Mouse (Mus musculus): ENCODE measurements at regions not wholly inside any gene's neighbourhood (a gene's known extent, or its start where the extent isn't known, plus 50 kb on each side); places are given as distances from the start of the nearest gene placed in this dataset.
A peak's percentile ranks its signal among the peaks of the same experiment; 100 is the strongest.

- no peak overlapping the region for H3K27ac ChIP-seq (ENCODE audit: low read depth)
- H3K4me3 ChIP-seq (ENCODE audit: low read depth, low read length) = no peak overlapping the region
- no peaks in the 10 kb centered on the region for H3K36me3 ChIP-seq (replicated peaks; ENCODE audit: control insufficient read depth, insufficient read depth, low read length)
- no peaks in the 10 kb centered on the region for H3K27me3 ChIP-seq (ENCODE audit: control insufficient read depth, insufficient read depth, low read length)
- peak; percentile 49 for DNase-seq (ENCODE audit: low spot score)
- no peak for TF ChIP-seq EP300 (IDR thresholded peaks at IDR 0.05; ENCODE audit: low read depth)
- TF ChIP-seq CTCF (IDR thresholded peaks at IDR 0.05; ENCODE audit: low read depth) = no peak
- H3K4me1 ChIP-seq (ENCODE audit: control insufficient read depth, insufficient read depth) = no peaks in the 10 kb centered on the region
- H3K9ac ChIP-seq (replicated peaks; ENCODE audit: low read depth, low read length) = no peak overlapping the region
- 21% methylated on average over 6 of the region's 6 CpGs for WGBS
- H3K4me2 ChIP-seq (ENCODE audit: low read depth, low read length) = no peak overlapping the region
- peak; percentile 58; the same call in 1 of the 2 replicates for ATAC-seq (ENCODE audit: insufficient read depth, low read depth)
- no peaks in the 10 kb centered on the region for H3K9me3 ChIP-seq (replicated peaks; ENCODE audit: control insufficient read depth, low read length)
These were observed 865.0 kb downstream of the Zfp704 start for GRCm38 (mm10) chr3:8744857-8745256.

GRCm38 (mm10) chr3:8743650-8744049, 866.2 kb downstream of the Zfp704 start:
- Histone ChIP-seq H3K4me1 (ENCODE audit: control insufficient read depth, insufficient read depth) (no peaks in the 10 kb centered on the region), H3K9ac (replicated peaks; ENCODE audit: low read depth, low read length) (no peak overlapping the region), H3K27me3 (ENCODE audit: control insufficient read depth, insufficient read depth, low read length) (no peaks in the 10 kb centered on the region), H3K4me3 (ENCODE audit: low read depth, low read length) (no peak overlapping the region), H3K36me3 (replicated peaks; ENCODE audit: control insufficient read depth, insufficient read depth, low read length) (no peaks in the 10 kb centered on the region), H3K27ac (ENCODE audit: low read depth) (no peak overlapping the region), H3K4me2 (ENCODE audit: low read depth, low read length) (no peak overlapping the region), H3K9me3 (replicated peaks; ENCODE audit: control insufficient read depth, low read length) (no peaks in the 10 kb centered on the region)
- ATAC-seq (ENCODE audit: insufficient read depth, low read depth) (no peak), DNase-seq (ENCODE audit: low spot score) (no peak)
- TF ChIP-seq EP300 (IDR thresholded peaks at IDR 0.05; ENCODE audit: low read depth) (no peak), CTCF (IDR thresholded peaks at IDR 0.05; ENCODE audit: low read depth) (no peak)
- WGBS = 67% methylated on average over 7 of the region's 7 CpGs

- no peak overlapping the region for H3K4me3 ChIP-seq (ENCODE audit: low read depth, low read length)
- TF ChIP-seq EP300 (IDR thresholded peaks at IDR 0.05; ENCODE audit: low read depth) (no peak), CTCF (IDR thresholded peaks at IDR 0.05; ENCODE audit: low read depth) (no peak)
- H3K27me3 ChIP-seq (ENCODE audit: control insufficient read depth, insufficient read depth, low read length) = no peaks in the 10 kb centered on the region
- WGBS = 81% methylated on average over 8 of the region's 8 CpGs
- H3K36me3 ChIP-seq (replicated peaks; ENCODE audit: control insufficient read depth, insufficient read depth, low read length) = no peaks in the 10 kb centered on the region
- H3K27ac ChIP-seq (ENCODE audit: low read depth) = no peak overlapping the region
- no peak overlapping the region for H3K4me2 ChIP-seq (ENCODE audit: low read depth, low read length)
- no peak for DNase-seq (ENCODE audit: low spot score)
- peaks cover 4% of the 10 kb centered on the region; the same call in 1 of the 2 replicates for H3K4me1 ChIP-seq (ENCODE audit: control insufficient read depth, insufficient read depth)
- H3K9me3 ChIP-seq (replicated peaks; ENCODE audit: control insufficient read depth, low read length) = no peaks in the 10 kb centered on the region
- no peak for ATAC-seq (ENCODE audit: insufficient read depth, low read depth)
- no peak overlapping the region for H3K9ac ChIP-seq (replicated peaks; ENCODE audit: low read depth, low read length)
These were observed 868.4 kb downstream of the Zfp704 start for GRCm38 (mm10) chr3:8741266-8742023.

- DNase-seq (ENCODE audit: low spot score) = no peak
- no peak overlapping the region for H3K9ac ChIP-seq (replicated peaks; ENCODE audit: low read depth, low read length)
- H3K27me3 ChIP-seq (ENCODE audit: control insufficient read depth, insufficient read depth, low read length) = no peaks in the 10 kb centered on the region
- H3K27ac ChIP-seq (ENCODE audit: low read depth) = no peak overlapping the region
- no peak overlapping the region for H3K4me2 ChIP-seq (ENCODE audit: low read depth, low read length)
- H3K36me3 ChIP-seq (replicated peaks; ENCODE audit: control insufficient read depth, insufficient read depth, low read length) = no peaks in the 10 kb centered on the region
- TF ChIP-seq EP300 (IDR thresholded peaks at IDR 0.05; ENCODE audit: low read depth) (no peak), CTCF (IDR thresholded peaks at IDR 0.05; ENCODE audit: low read depth) (no peak)
- WGBS = 76% methylated on average over 5 of the region's 5 CpGs
- no peaks in the 10 kb centered on the region for H3K9me3 ChIP-seq (replicated peaks; ENCODE audit: control insufficient read depth, low read length)
- H3K4me3 ChIP-seq (ENCODE audit: low read depth, low read length) = no peak overlapping the region
- no peak for ATAC-seq (ENCODE audit: insufficient read depth, low read depth)
- H3K4me1 ChIP-seq (ENCODE audit: control insufficient read depth, insufficient read depth) = peaks cover 12% of the 10 kb centered on the region; the same call in 1 of the 2 replicates
These were observed 869.2 kb downstream of the Zfp704 start for GRCm38 (mm10) chr3:8740710-8741109.

GRCm38 (mm10) chr3:8739299-8739698, 870.6 kb downstream of the Zfp704 start:
- ATAC-seq (ENCODE audit: insufficient read depth, low read depth) (no peak), DNase-seq (ENCODE audit: low spot score) (no peak)
- Histone ChIP-seq H3K9me3 (replicated peaks; ENCODE audit: control insufficient read depth, low read length) (no peaks in the 10 kb centered on the region), H3K9ac (replicated peaks; ENCODE audit: low read depth, low read length) (no peak overlapping the region), H3K4me1 (ENCODE audit: control insufficient read depth, insufficient read depth) (peaks cover 12% of the 10 kb centered on the region; the same call in 1 of the 2 replicates), H3K27ac (ENCODE audit: low read depth) (no peak overlapping the region), H3K4me3 (ENCODE audit: low read depth, low read length) (no peak overlapping the region), H3K36me3 (replicated peaks; ENCODE audit: control insufficient read depth, insufficient read depth, low read length) (no peaks in the 10 kb centered on the region), H3K27me3 (ENCODE audit: control insufficient read depth, insufficient read depth, low read length) (no peaks in the 10 kb centered on the region), H3K4me2 (ENCODE audit: low read depth, low read length) (no peak overlapping the region)
- TF ChIP-seq CTCF (IDR thresholded peaks at IDR 0.05; ENCODE audit: low read depth) (no peak), EP300 (IDR thresholded peaks at IDR 0.05; ENCODE audit: low read depth) (no peak)
- WGBS = 84% methylated on average over 14 of the region's 14 CpGs

Data from heart, postnatal 0 days (tissue).